Mouse (Mus musculus): ENCODE measurements around the gene Sh3gl2. TPM values are rescaled to one million over a fixed set of nuclear protein-coding genes. Genes with fewer than 3 reads are reported as not detected.

Sh3gl2 gene
- polyA plus RNA-seq, 1 experiment from 2014 or later, result 4.7 TPM

DNA sequence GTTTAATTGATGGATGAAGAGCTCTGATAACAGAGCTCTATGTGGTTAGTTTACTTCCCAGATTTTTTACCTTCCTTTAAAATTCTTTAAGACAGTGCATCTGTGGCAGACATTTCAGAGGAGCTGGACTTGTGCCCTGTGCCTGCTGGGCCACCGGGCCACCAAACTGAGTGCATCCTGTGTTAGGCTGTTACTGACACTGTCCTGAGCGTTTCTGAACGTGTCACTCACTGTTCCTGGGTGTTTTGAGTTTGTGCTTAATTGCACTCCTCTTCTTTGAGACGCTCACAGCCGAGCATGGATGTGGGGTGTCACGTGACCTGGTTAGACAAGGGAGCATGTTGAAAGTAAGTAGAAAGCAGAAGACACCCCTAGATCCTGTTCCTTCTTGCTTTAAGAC lies 57.2 kb downstream of the Sh3gl2 start:
- 67% methylated on average over 6 of the region's 6 CpGs for WGBS

DNA sequence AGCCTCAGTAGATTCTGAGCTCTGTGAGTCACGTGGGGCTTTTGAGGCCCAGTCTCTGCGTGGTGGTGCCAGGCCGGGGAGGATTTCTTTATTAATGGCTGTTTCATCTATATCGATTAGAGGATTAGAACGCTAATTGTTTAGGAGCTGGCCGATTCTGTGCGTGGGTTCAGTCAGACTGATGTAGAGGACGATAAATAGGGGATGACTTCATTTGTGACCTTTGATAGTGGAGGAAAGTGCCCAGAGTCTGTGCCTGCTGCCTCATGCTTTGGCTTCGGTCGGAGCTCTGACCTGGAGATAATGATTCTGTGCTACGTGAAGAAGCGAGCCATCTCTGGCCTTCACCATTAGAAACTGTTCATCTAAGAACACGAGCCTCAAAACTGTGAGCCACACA lies 57.7 kb downstream of the Sh3gl2 start:
- no peak for ATAC-seq (replicated peaks; ENCODE audit: insufficient number of reproducible peaks, low FRiP score, low TSS enrichment, low read depth)
- Histone ChIP-seq H3K27me3 (ENCODE audit: control insufficient read depth, insufficient read depth, low read length) (no peaks in the 10 kb centered on the region), H3K9ac (replicated peaks; ENCODE audit: low read length) (no peak overlapping the region), H3K36me3 (replicated peaks; ENCODE audit: control insufficient read depth, insufficient read depth, low read depth, low read length) (no peaks in the 10 kb centered on the region), H3K9me3 (replicated peaks; ENCODE audit: control insufficient read depth, low read length) (no peaks in the 10 kb centered on the region), H3K4me1 (ENCODE audit: control insufficient read depth, insufficient read depth, low read length) (no peaks in the 10 kb centered on the region), H3K4me3 (ENCODE audit: low read depth, low read length) (no peak overlapping the region), H3K4me2 (ENCODE audit: low read depth, low read length) (no peak overlapping the region), H3K27ac (replicated peaks; ENCODE audit: low read depth, low read length) (no peak overlapping the region)
- DNase-seq (ENCODE audit: low spot score), result no peak
- 87% methylated on average over 13 of the region's 13 CpGs for WGBS

More for the DNA sequence above, 57.2 kb downstream of the Sh3gl2 start:
- H3K9ac ChIP-seq (replicated peaks; ENCODE audit: low read length), result no peak overlapping the region
- H3K4me3 ChIP-seq (ENCODE audit: low read depth, low read length), result no peak overlapping the region
- no peaks in the 10 kb centered on the region for H3K27me3 ChIP-seq (ENCODE audit: control insufficient read depth, insufficient read depth, low read length)
- no peaks in the 10 kb centered on the region for H3K4me1 ChIP-seq (ENCODE audit: control insufficient read depth, insufficient read depth, low read length)
- H3K4me2 ChIP-seq (ENCODE audit: low read depth, low read length), result no peak overlapping the region
- H3K9me3 ChIP-seq (replicated peaks; ENCODE audit: control insufficient read depth, low read length), result no peaks in the 10 kb centered on the region
- H3K27ac ChIP-seq (replicated peaks; ENCODE audit: low read depth, low read length), result no peak overlapping the region
- no peak for ATAC-seq (replicated peaks; ENCODE audit: insufficient number of reproducible peaks, low FRiP score, low TSS enrichment, low read depth)
- H3K36me3 ChIP-seq (replicated peaks; ENCODE audit: control insufficient read depth, insufficient read depth, low read depth, low read length), result no peaks in the 10 kb centered on the region
- DNase-seq (ENCODE audit: low spot score), result no peak

DNA sequence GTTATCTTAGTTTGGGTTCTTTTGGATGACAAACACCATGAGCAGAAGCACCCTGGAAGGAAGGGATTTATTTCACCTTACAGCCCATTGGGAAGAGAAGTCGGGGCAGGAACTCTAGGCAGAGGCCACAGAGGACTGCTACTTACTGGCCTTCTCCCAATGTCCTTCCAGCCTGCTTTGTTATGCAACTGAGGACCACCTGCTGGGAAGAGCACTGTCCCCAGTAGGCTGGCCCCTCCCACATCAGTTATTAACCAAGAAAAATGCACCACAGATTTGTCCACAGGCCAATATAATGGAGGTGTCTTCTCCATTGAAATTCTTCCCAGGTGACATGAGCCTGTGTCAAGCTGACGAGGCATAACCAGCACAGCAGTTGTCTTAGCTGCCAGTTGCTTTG lies 62.5 kb downstream of the Sh3gl2 start:
- no peak overlapping the region for H3K9ac ChIP-seq (replicated peaks; ENCODE audit: low read length)
- ATAC-seq (replicated peaks; ENCODE audit: insufficient number of reproducible peaks, low FRiP score, low TSS enrichment, low read depth), result no peak
- no peak overlapping the region for H3K4me3 ChIP-seq (ENCODE audit: low read depth, low read length)
- H3K27ac ChIP-seq (replicated peaks; ENCODE audit: low read depth, low read length), result no peak overlapping the region
- 82% methylated on average over 2 of the region's 2 CpGs for WGBS
- H3K27me3 ChIP-seq (ENCODE audit: control insufficient read depth, insufficient read depth, low read length), result no peaks in the 10 kb centered on the region
- H3K4me1 ChIP-seq (ENCODE audit: control insufficient read depth, insufficient read depth, low read length), result no peaks in the 10 kb centered on the region
- no peaks in the 10 kb centered on the region for H3K36me3 ChIP-seq (replicated peaks; ENCODE audit: control insufficient read depth, insufficient read depth, low read depth, low read length)
- no peak overlapping the region for H3K4me2 ChIP-seq (ENCODE audit: low read depth, low read length)
- H3K9me3 ChIP-seq (replicated peaks; ENCODE audit: control insufficient read depth, low read length), result no peaks in the 10 kb centered on the region
- no peak for DNase-seq (ENCODE audit: low spot score)

DNA sequence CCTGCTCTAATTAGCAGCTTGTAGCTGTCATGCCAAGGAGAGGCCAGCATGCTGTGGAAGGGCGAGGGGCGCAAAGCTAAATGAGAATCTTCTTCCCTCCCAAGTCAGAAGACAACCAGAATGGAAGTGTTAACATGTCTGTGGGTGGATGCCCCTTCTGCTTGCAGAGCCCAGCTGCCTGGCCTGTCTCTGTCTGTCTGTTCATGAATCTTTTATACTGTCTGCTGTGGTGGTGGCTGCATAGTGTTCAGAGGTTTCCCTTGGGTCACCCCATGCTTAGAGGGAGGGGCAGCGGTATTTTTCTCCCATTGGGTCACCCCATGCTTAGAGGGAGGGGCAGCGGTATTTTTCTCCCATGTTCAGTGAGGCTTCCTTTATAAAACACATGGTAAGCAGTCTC lies 68.0 kb downstream of the Sh3gl2 start:
- no peak overlapping the region for H3K4me2 ChIP-seq (ENCODE audit: low read depth, low read length)
- 91% methylated on average over 4 of the region's 4 CpGs for WGBS

DNA sequence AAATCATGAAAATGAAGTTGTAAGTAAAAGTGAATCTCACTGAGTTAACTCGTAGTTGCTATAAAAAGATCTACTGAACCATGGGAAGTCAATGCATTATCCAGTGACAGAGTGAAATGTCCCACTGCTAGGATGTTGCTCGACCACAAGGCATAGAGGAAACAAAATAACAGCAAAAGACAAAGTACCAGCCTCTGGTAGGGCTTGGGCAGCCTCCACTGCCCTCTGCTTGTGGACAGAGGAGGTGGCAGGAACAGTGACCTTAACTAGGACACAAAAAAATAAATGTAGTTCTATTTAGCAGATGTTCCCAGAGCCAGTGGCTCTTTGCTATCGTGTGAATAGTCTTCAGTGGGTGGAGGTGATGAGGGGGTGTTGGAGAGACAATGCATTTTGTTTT lies 68.5 kb downstream of the Sh3gl2 start:
- Histone ChIP-seq H3K4me2 (ENCODE audit: low read depth, low read length) (no peak overlapping the region), H3K4me3 (ENCODE audit: low read depth, low read length) (no peak overlapping the region), H3K9me3 (replicated peaks; ENCODE audit: control insufficient read depth, low read length) (no peaks in the 10 kb centered on the region), H3K27me3 (ENCODE audit: control insufficient read depth, insufficient read depth, low read length) (no peaks in the 10 kb centered on the region), H3K27ac (replicated peaks; ENCODE audit: low read depth, low read length) (no peak overlapping the region), H3K9ac (replicated peaks; ENCODE audit: low read length) (no peak overlapping the region), H3K36me3 (replicated peaks; ENCODE audit: control insufficient read depth, insufficient read depth, low read depth, low read length) (no peaks in the 10 kb centered on the region), H3K4me1 (ENCODE audit: control insufficient read depth, insufficient read depth, low read length) (no peaks in the 10 kb centered on the region)
- 86% methylated on average over 3 of the region's 3 CpGs for WGBS
- no peak for DNase-seq (ENCODE audit: low spot score)
- no peak for ATAC-seq (replicated peaks; ENCODE audit: insufficient number of reproducible peaks, low FRiP score, low TSS enrichment, low read depth)

More for the DNA sequence above, 68.0 kb downstream of the Sh3gl2 start:
- Histone ChIP-seq H3K27me3 (ENCODE audit: control insufficient read depth, insufficient read depth, low read length) (no peaks in the 10 kb centered on the region), H3K9me3 (replicated peaks; ENCODE audit: control insufficient read depth, low read length) (no peaks in the 10 kb centered on the region), H3K36me3 (replicated peaks; ENCODE audit: control insufficient read depth, insufficient read depth, low read depth, low read length) (no peaks in the 10 kb centered on the region), H3K27ac (replicated peaks; ENCODE audit: low read depth, low read length) (no peak overlapping the region), H3K9ac (replicated peaks; ENCODE audit: low read length) (no peak overlapping the region), H3K4me3 (ENCODE audit: low read depth, low read length) (no peak overlapping the region), H3K4me1 (ENCODE audit: control insufficient read depth, insufficient read depth, low read length) (no peaks in the 10 kb centered on the region)
- ATAC-seq (replicated peaks; ENCODE audit: insufficient number of reproducible peaks, low FRiP score, low TSS enrichment, low read depth) (no peak), DNase-seq (ENCODE audit: low spot score) (no peak)

DNA sequence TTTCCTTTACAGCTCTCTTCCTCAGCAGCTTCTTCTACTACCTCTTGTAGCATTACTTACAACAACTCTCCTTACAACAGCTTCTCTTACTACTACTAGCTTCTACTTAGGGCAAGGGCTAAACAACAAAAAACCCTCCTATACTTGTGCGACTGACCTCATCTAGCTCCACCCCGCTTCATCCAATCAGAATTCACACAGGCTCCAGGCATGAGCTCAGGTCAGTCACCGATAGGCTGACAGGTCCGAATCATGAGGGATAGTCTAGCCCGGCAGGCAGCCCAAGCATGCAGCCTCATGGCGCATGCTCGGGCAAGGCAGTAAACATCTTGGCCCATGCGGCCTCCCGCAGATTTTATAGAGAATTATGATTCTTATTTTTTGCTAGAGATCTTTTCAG lies 78.2 kb downstream of the Sh3gl2 start:
- H3K4me3 ChIP-seq (ENCODE audit: low read depth, low read length), result no peak overlapping the region
- no peak overlapping the region for H3K9ac ChIP-seq (replicated peaks; ENCODE audit: low read length)
- no peaks in the 10 kb centered on the region for H3K36me3 ChIP-seq (replicated peaks; ENCODE audit: control insufficient read depth, insufficient read depth, low read depth, low read length)
- ATAC-seq (replicated peaks; ENCODE audit: insufficient number of reproducible peaks, low FRiP score, low TSS enrichment, low read depth) (no peak), DNase-seq (ENCODE audit: low spot score) (no peak)
- H3K4me2 ChIP-seq (ENCODE audit: low read depth, low read length), result no peak overlapping the region
- WGBS, result 93% methylated on average over 9 of the region's 9 CpGs
- no peaks in the 10 kb centered on the region for H3K9me3 ChIP-seq (replicated peaks; ENCODE audit: control insufficient read depth, low read length)
- H3K27me3 ChIP-seq (ENCODE audit: control insufficient read depth, insufficient read depth, low read length), result no peaks in the 10 kb centered on the region
- H3K4me1 ChIP-seq (ENCODE audit: control insufficient read depth, insufficient read depth, low read length), result no peaks in the 10 kb centered on the region
- no peak overlapping the region for H3K27ac ChIP-seq (replicated peaks; ENCODE audit: low read depth, low read length)

DNA sequence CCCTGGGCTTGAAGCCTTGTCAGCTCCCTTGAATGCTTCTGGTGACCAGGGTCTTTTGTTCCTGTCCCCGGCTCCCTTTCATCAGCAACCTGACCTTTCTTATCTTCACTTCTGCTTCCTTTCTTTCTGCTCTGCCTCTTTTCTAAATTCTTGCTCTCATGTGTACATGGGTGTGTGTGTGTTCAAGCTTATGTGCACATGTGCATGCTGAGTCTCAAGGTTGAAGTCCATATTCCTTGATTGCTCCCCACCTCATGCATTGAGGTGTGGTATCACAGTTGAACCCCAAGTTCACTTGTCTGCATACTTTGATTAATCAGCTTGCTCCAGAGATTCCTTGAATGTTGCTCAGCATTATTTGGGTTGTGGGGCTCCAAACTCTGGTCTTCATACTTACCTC lies 85.1 kb downstream of the Sh3gl2 start:
- Histone ChIP-seq H3K4me1 (ENCODE audit: control insufficient read depth, insufficient read depth, low read length) (no peaks in the 10 kb centered on the region), H3K27ac (replicated peaks; ENCODE audit: low read depth, low read length) (no peak overlapping the region), H3K4me2 (ENCODE audit: low read depth, low read length) (no peak overlapping the region), H3K27me3 (ENCODE audit: control insufficient read depth, insufficient read depth, low read length) (no peaks in the 10 kb centered on the region), H3K9me3 (replicated peaks; ENCODE audit: control insufficient read depth, low read length) (no peaks in the 10 kb centered on the region), H3K36me3 (replicated peaks; ENCODE audit: control insufficient read depth, insufficient read depth, low read depth, low read length) (no peaks in the 10 kb centered on the region), H3K4me3 (ENCODE audit: low read depth, low read length) (no peak overlapping the region), H3K9ac (replicated peaks; ENCODE audit: low read length) (no peak overlapping the region)
- ATAC-seq (replicated peaks; ENCODE audit: insufficient number of reproducible peaks, low FRiP score, low TSS enrichment, low read depth), result no peak
- WGBS, result 68% methylated on average over 1 of the region's 1 CpGs
- no peak for DNase-seq (ENCODE audit: low spot score)

DNA sequence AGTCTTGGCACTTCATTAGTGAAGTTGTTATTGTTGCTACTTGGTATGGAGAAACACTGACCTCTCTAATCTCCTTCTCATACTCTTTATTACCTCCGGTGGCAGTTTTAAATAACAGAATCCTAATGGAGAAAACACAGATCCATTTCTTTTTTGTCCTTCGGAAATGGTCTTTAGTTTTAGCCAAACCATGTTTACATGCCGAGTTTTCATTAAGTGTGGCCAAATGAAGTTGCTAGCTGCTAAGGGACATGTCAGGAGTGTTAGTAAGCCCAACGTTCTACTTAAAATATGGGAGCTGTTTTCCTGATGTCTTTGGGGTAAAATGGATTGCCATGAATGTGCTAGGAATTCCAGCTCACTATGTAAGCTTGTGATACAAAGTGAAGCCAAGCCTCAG lies 86.4 kb downstream of the Sh3gl2 start:
- WGBS, result 84% methylated on average over 4 of the region's 4 CpGs
- ATAC-seq (replicated peaks; ENCODE audit: insufficient number of reproducible peaks, low FRiP score, low TSS enrichment, low read depth) (no peak), DNase-seq (ENCODE audit: low spot score) (no peak)
- H3K27me3 ChIP-seq (ENCODE audit: control insufficient read depth, insufficient read depth, low read length), result no peaks in the 10 kb centered on the region
- H3K4me1 ChIP-seq (ENCODE audit: control insufficient read depth, insufficient read depth, low read length), result no peaks in the 10 kb centered on the region
- H3K27ac ChIP-seq (replicated peaks; ENCODE audit: low read depth, low read length), result no peak overlapping the region
- no peak overlapping the region for H3K4me3 ChIP-seq (ENCODE audit: low read depth, low read length)
- no peaks in the 10 kb centered on the region for H3K36me3 ChIP-seq (replicated peaks; ENCODE audit: control insufficient read depth, insufficient read depth, low read depth, low read length)
- no peaks in the 10 kb centered on the region for H3K9me3 ChIP-seq (replicated peaks; ENCODE audit: control insufficient read depth, low read length)
- no peak overlapping the region for H3K4me2 ChIP-seq (ENCODE audit: low read depth, low read length)
- no peak overlapping the region for H3K9ac ChIP-seq (replicated peaks; ENCODE audit: low read length)

All from embryonic facial prominence, embryonic 11.5 days (tissue).